Mouse (Mus musculus) common myeloid progenitor, adult 5-6 weeks (primary cell): ENCODE measurements around the gene Bri3. TPM values are rescaled to one million over a fixed set of nuclear protein-coding genes. Genes with fewer than 3 reads are reported as not detected.

Experiments used
- ATAC-seq: replicated peaks from 2 replicates; pipeline ENCODE4 v1.8.0; 2016; ENCODE audit warnings: low read depth, mild to moderate bottlenecking, moderate TSS enrichment, inconsistent platforms; ENCODE audit not compliant: poor library complexity, severe bottlenecking
- total RNA-seq: library from RNA; stranded (forward); fragments of 200-1000, 187-1606 nt; gene quantifications from 2 replicates; pipeline ENCODE4 v1.2.3, GENCODE M21; 2017

Bri3 gene
- total RNA-seq, 1 experiment from 2014 or later: 13.3 TPM

DNA sequence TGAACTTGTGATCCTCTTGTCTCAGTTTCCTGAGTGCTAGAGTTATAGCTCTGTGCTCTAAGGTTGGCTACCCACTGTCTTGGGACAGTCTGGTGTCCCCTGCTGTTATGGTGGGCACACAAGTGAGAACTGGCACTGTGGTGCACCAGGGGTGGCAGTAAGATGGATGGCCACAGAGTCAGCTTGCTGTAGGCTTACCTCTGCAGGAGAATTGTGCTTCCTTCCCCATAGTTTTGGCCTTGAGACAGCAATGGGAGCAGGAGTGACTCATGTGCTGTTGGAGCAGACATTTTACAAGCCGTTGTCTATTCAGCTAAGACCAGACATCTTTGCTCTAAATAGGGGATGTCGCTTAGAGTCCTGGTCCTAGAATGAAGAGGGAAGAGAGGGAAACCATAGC lies 149.9 kb downstream of the Bri3 start:
- ATAC-seq: no peak

DNA sequence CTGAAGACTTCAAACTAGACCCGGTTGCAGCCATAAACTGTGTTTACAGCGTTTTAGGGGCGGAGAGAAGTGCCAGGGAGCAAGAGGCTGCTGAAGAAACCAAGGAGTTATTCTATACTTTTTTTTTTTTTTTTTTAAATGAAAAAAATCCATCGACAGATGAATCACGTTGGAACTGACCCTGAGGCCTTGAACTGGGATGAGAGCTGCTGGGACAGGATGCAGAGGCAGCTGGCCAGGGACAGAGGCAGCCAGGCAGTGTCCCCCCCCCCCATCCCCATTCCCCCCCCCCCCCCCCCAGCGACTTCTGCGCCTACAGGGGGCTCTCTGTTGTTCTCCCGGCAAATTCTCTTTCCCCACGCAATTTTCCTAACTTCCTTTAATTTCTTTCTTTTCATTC lies 153.3 kb downstream of the Bri3 start:
- no peak for ATAC-seq

DNA sequence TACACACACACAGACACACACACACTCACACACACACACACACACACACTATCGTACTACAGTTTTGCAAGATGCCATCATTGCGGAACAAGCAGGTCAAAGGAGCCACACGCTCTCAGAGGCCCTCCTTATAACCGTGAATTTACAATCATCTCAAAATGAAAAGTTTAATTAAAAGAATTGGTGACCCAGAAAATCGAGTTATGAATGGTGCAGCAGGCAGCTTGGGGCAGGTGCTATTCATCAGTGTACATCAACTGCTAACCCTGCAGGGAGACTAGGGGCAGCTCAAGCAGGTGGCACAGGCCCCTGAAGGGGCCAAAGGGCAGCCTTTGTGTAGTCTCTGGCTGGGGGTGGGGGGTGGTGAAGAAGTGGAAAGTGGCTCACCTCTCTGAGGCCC lies 156.6 kb downstream of the Bri3 start:
- no peak for ATAC-seq

DNA sequence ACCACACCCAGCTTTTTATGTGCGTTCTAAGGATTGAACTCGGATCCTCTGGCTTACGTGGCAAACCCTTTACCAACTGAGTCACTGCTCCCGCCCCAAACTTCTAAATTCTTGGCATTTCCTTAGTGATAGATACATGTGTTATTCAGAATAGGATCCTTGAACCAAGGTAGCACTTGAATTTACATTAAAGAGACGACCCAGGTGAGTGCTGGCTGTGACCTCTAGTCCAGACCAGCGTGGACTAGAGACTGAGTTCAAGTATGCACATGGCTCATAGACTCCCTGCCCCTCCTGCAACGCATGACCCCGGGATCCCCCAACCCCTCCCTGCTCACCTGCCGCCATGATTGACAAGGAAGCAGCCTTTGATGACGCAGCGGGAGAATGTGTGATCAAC lies 162.0 kb downstream of the Bri3 start:
- ATAC-seq: no peak

DNA sequence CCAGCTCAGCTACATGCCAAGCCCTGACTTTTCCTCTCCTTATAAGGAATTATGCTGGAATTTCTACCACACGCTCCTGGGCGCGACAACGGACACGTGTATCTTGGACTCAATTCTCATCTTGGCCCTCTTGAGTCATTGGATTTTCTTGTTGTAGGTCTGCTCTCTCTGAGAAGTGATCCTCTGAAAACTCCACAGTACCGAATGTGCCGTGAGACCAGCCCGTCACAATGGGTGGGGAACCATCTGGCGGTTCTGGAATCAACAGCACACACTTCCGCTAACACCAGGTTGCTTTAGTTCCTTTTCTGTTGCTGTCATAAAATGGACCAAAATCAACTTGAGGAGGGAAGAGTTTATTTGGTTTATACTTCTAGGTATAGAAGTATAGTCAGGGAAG lies 166.4 kb downstream of the Bri3 start:
- ATAC-seq: no peak

DNA sequence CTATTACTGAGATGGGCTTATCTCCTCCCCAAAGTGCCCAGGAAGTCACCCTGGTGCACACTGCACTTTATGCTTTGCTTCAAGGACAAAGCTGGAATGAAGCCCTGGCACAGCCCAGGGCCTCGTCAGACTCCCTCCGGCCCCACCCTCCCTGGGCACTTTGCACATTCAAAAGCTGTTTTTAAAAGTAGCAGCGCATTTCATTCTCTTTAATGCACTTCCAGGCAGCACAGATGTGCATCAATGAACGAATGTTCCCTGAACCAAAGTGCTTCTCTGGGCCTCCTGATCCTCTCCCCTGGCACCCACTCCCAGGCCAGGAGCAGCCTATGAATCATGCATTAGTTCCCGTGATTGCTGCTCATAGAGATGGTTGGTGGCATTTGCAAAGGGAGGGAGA lies 167.5 kb downstream of the Bri3 start:
- no peak for ATAC-seq

DNA sequence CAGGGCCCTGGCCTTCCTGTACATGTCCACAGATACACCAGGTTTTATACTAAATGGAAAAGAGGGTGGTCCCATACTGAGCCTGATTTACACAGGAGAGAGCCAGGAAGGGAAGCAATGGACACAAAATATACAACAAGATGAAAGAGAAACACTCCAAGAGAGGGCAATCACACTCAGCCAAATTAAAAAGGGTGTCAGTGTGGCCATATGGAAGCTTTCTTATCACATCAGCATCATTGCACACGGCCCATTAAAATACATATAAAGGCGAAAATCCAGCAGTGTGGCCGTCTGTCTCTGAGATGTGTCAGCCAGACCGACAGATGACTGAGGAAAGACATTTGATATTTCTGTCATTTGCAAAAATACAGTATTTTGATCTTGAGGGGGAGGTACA lies 168.5 kb downstream of the Bri3 start:
- ATAC-seq: no peak

DNA sequence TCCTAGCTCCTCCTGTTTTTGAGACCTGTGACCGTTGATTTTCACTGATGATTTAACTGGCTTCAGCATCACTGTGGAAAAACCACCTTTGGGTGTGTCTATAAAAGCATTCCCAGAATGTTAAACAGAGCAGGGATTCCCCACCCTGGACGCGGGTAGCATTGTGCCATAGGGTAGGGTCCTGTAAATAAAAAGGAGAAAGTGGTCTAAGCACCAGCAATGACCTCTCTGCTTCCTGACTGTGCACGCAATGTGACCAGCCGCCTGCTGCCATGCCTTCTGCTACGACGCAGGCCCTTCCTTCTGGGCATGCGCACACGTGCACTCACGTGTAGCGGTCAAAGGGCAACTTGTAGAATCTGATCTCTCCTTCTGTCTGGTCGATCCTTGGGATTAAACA lies 174.2 kb downstream of the Bri3 start:
- no peak for ATAC-seq

DNA sequence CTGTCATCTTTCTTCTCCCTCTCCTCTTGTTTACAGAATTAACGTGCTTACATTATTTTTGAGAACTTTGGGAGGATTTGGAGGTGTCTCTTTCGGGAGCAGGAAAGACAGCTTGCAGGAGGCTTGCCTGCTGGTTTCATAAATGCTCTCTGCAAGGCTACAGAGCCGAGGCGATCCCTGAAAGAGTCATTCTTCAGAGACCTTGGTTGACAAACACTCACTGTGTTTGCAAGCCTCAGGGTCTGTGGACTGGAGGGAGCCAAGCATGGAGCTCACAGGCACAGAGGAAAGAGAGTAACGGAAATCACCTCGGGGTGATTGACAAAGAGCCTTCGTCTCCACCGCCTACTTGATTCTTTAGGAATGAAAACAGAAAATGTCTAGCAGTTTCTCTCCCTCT lies 175.8 kb downstream of the Bri3 start:
- no peak for ATAC-seq

DNA sequence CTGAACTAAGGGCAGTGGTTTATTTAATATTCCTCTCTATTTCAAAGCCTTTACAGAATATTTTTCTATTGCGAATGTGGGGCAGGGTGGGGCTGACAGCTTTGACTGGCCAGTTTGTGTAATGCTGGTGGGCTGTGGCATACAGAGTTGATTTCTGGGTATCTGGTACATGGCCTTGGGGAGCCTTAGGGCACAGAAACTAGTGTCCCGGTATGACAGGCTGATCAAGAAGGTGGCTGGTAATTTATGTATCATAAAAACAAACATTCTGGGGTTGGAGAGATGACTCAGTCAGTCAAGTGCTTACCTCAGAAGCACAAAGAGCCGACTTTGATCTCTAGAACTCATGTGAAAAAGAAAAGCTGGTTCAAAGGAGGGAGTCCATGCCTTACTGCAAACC lies 182.5 kb downstream of the Bri3 start:
- no peak for ATAC-seq

DNA sequence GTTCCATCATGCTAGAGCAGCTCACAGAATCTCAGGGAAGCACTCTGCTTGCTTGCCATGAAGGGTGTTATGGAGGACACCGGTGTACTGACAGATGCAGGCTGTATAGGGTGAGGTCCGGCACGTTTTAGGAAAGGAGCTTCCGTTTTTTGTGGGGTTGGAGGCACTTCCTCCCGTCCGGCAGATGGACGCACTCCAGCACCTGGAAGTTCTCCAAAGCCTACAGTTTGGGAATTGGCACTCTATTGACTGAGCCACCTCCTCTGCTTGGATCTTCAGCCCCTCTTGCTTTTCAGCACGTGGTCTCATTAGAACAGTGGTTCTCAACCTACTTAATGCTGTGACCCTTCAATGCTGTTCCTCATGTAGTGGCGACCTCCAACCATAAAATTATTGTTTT lies 183.6 kb downstream of the Bri3 start:
- no peak for ATAC-seq

DNA sequence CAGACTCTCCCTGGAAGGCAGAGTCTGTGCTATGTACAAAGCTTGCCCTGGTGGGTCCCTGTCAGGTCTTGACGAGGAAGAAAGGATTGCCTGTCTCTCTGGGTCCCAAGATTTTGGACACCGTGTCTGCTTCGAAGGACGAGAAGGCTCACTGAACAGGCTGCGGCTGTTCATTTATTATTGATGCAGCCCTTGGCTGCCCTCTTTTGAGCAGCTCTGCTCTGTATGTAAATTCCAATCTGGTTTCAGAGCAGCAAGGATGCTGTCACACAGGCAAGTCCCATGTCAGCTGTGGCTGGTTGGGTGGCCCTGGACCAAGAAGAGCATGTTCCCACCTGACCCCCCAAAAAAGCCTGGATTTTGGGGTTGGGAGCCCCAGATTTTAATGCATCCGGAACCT lies 187.2 kb downstream of the Bri3 start:
- ATAC-seq: no peak

DNA sequence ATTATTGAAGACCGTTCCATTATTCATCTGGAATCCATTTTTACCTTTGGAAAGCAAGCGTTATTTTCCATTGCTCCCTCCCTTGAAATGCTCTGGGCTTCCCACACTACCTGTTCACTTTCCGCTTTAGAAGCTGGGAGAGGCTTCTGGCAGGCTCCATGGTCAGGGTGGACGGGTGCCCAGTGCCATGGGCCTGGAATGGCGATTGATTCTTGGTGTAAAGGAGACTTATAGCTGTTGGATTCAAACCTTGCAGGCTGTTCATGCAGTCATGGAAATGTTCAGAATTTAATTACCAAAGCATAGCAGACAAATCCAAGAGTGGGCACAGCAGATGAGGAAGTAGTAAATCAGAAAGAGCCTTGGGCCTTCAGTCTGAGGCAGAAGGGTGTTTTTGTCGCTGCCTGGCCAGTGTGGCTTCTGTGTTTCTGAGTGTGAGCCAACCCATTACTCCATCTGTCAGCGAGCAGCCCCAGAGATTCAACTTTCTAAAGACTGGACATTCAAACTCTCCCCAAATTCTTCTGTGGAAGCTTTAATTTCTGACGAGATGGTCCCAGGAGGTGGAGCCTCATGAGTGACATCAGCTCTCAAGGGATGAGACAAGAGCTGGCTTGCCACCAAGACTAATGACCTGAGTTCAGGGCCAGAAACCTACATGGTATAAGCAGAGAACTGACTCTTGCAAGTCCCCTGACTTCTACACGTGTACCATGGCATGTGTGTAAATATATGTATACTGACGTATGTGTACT lies 195.2 kb downstream of the Bri3 start:
- ATAC-seq: no peak

DNA sequence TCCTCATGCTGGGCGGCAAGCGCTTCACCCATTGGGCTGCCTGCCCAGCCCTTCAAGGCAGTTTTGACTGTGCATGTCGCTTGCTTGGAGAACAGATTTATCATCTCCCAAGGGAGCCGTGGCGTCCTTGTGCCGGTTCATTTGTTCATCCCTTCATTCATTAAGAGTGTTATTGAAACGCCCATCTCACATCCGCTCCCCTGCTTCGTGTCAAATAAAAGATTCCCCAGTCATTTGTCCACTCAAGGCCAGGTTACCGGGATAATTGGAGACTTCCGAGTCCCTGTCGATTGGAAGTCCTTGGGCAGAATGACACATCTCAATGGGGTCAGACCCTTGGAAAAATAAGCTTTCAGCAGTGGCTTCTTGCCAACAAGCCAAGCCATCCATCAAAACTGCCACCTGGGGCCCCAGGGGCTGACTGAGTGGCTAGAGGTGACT lies 197.6 kb downstream of the Bri3 start:
- ATAC-seq: no peak

DNA sequence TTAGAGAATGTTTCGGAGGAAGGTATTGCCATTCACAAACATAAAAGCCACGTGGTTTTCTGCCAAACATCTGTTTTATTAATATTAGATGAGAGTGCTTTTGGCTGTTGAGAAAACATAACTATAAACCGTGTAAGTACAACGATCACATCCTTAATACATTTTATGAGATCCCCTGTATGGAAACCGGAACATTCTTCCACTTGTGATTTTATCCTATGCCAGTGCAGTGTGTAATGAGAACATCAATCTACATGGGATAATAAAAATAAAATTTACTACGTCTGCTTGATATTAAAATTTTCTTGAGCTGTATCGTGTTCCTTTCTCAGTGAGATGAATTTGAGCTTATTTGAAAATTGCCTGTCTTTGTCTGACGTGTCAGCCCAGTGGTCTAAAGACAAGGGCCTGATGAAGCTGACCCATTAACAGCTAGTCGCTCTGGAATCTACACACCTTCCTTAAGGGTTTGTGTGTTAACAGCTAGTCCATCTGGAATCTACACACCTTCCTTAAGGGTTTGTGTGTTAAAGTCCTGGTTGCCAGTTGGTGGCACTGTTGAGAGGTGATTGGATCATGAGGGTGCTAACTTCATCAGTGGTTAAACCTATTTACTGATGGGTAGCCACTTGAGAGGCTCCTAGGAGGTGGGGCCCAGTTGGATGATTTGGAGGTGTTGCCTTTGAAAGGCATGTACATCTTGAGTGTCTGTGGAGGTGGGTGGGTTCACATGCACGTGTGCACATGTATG lies 202.4 kb downstream of the Bri3 start:
- no peak for ATAC-seq

DNA sequence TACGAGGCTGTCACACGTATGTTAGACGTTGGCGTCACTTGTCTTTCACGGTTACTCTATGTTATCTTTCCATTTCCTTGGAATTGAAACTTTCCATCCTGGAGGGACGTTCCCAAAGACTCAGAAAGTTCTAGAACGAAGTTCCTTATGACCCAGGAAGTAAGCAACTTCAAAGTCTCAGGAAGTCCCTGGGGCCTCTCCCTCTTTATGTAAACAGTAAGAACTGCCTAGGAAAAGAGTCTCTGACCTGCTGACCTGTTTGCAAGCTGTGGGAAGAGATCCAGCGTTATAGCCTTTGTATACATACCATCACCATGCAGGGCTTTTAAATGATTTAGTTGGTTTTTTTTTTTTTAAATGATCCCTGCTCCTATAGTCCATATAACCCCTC lies 203.0 kb downstream of the Bri3 start:
- ATAC-seq: no peak

DNA sequence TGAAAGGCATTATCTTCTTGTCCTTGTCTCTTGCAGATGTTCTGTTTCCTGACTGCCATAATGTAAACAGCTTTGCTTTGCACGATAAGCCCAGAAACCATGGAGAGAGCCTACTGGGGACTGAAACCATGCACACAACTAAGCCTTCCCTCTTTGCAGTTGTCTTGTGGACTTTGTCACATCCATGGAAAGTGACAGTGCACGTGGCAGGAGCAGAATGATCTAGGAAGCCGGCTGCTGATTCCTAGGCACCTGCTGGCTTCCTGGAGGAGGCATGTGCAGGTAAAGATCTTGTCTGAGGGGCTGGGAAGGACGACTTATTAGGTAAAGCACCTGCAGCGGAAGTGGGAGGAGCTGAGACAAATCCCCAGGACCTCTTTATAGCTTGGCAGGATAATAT lies 203.7 kb downstream of the Bri3 start:
- no peak for ATAC-seq

DNA sequence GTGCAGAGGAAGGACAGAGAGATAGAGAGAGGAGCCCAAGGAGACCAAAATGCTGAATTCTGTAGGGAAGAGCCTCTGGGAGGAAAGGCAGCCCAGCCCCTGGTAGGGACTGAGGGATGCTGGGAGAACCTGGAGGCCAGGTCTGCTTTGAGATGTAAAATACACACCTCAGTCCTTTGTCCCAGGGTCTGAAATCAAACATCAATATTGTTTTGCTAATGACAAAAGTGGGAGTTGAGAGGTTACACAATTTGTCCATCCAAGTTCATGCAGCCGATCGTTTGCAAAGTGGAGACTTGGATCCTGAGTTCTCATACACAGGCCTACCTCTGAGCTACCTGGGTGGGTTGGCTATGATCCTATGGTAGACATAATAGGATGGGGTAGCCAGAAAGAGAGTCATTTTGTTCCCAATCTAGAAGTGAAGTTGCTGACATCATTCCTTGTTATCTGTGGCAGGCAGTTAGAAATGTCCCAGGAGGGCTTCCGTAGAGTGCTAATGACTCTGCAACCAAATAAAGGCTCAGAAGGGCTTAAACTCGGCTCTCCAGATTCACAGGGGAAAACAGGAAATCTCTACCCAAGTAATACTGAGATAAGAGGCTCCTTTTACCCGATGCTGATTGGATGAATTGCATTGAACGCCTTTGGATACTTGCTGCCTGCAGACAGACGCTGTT lies 208.7 kb downstream of the Bri3 start:
- ATAC-seq: no peak

DNA sequence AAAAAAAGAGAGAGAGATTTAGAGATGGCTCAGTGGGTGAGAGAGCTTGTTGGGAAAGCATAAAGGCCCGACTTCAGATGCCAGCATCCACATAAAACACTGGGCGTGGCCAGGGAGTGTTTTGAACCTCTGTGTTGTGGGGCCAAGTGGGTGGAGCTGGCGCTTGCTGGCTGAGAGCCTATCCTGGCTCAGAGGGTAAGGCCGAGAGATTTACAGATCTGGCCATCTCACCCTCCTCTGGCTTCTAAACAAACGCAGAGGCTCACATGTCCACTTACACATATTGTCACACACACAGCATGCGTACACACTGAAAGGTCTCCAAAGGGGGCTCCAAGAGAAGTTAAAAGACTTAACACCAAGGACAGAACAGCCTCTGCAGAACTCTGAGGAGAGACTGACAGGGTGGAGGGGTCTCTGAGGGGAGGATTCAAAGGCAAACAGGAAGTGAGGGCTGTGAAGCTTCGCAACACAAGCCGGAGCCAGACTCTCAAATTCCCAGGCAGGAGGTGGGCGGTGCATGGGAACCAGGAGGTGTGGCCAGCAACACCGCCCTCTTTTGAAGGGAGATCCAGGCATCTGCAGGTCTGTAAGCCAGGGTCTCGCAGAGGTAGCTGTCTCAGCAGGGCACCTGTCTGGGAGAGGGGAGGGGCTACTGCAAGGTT lies 213.5 kb downstream of the Bri3 start:
- no peak for ATAC-seq

DNA sequence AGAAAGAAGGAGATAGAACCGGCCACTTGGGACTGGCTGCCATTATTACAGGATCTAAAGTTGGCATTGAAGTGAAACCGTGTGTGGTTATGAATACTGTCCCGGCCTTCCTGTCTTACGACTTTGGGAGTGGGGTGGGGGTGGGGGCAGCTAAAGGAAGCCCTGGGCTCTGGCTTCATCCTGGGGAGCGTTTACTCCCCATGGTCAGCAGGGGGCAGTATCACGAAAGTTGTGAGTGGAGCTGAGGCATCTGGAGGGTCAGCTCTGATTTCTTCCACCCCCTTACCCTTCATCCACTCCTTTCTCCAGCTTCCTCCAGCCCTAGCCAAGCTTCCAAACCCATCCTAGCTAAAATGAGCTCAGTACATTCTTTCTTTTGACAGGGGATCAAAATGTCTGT lies 222.8 kb downstream of the Bri3 start:
- ATAC-seq: no peak

DNA sequence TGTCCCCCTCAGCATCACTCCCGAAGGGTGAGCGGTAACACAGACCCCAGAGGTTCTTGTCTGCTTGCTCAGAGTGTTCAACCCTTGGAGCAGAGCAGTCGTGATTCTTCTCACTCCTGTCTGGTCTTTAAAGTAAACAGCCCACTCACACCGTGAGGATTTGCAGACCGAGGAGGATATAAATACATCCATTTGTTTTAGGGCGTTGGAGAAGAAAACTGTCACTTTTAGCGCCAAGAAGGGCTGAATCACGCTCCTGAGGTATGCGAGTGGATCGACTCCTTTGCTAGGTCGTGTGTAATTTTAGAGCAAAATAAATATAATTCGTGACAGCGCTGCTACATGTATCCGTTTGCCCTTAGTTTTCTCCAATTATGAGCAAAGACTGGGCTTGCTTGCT lies 228.8 kb downstream of the Bri3 start:
- ATAC-seq: no peak
